Mouse (Mus musculus): ENCODE data around the gene Adm. TPM values are rescaled to one million over a fixed set of nuclear protein-coding genes. Genes with fewer than 3 reads are reported as not detected.
"Not testable (repeated sequence)": the region's sequence is repeated elsewhere in the genome, so short reads cannot be mapped to it uniquely, and the experiment has no call there.

The Adm gene
- polyA plus RNA-seq, 1 experiment from 2014 or later, result 7.1 TPM

DNA sequence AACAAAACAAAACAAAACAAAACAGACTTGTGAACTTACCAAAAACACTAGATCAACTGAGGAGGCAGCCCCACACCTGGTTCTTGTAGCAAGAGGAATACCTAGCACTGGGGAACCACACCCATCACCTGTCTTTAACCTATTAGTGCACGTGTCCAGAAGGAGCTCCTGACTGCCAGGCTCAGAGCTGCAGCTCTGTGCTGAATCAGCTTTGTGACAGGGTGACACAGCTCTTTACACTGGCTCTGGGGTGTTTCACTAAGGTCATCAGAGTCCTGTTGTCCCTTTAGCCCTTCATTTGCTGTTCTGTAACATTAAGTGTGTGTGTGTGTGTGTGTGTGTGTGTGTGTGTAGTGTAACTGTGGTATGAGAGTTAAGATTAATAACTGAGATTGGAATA lies 9.1 kb downstream of the Adm start:
- H3K27ac ChIP-seq (replicated peaks), result no peak overlapping the region
- no peak for DNase-seq (ENCODE audit: low spot score)
- WGBS, result 56% methylated on average over 1 of the region's 1 CpGs
- H3K27me3 ChIP-seq (ENCODE audit: low read depth, poor library complexity, severe bottlenecking), result peaks cover 17% of the 10 kb centered on the region
- no peaks in the 10 kb centered on the region for H3K9me3 ChIP-seq (replicated peaks)
- H3K4me3 ChIP-seq, result no peak overlapping the region
- peaks cover 18% of the 10 kb centered on the region for H3K4me1 ChIP-seq
- H3K36me3 ChIP-seq, result no peaks in the 10 kb centered on the region

DNA sequence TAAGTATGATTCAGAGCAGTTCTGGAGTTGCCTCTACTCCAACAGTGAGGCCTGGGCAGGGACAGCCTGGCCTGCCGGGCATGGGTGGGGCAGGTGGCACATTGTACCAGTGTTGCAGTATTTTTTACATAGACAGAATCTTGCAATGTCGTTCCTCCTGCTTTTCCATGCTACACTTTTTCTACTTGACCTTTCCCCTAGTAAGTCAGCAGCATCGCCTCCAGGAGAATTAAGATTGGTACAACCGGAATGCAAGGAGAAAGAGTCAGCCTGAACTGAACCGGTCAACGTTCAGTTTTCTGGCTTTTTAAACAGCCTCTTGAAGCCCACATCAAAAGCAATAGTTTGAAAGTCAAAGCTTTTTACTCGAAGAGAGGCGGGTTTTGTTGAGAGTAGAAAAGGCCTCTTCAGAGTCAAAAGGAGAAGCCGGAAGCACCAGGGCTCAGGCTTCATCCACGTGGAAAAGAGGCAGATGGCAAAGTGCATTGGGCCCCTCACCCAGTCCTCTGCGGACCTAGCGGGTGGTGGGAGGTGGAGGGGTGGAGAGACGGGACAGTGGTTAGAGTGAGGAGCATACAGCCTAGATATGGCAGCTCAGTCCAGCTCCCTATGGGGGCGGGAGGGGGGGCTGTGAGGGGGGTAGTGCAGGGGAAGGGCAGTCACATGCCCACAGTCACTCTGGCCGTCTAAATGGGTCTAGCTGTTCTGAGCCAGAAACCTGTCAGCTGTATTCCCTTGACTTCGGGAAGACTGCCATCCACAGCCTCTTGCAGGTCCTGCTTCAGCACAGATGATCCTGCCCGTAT lies 11.0 kb downstream of the Adm start:
- Histone ChIP-seq H3K9me3 (replicated peaks) (no peaks in the 10 kb centered on the region), H3K4me3 (no peak overlapping the region), H3K4me1 (peaks cover 23% of the 10 kb centered on the region), H3K27me3 (ENCODE audit: low read depth, poor library complexity, severe bottlenecking) (peaks cover 3% of the 10 kb centered on the region; the same call in 1 of the 2 replicates), H3K36me3 (no peaks in the 10 kb centered on the region), H3K27ac (replicated peaks) (peak overlapping the region; percentile 69)
- WGBS, result 44% methylated on average over 17 of the region's 17 CpGs
- DNase-seq (ENCODE audit: low spot score), result peak; percentile 41

DNA sequence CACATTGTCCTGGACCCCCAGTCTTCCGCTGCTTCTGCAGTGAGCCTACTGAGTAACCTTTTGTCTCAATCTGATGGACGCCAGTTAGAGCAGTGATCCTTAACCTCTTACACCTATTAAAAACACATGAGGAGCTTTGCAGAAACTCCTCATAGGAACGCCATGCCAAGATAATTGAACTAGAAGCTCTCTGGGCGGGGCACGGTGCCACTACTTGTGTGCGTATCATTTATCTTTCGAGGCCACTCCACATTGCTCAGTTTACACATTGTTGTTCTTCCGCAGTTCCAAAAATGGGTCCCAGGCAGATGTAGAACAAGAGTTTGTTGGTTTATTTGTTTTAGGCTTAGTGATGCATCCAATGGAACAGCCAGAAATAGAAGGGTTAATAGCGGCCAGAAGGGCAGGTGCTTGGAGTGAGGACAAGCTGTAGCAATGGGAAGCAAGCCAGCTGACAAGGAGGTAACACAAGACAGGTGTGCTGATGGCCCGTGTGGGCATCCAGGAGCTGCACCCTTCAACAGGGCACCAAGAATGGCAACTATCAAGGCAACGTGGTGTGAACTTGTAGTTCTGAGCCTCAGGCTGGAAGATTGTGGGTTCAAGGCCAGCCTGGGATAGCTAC lies 11.9 kb downstream of the Adm start:
- WGBS, result 84% methylated on average over 11 of the region's 11 CpGs
- Histone ChIP-seq H3K4me3 (no peak overlapping the region), H3K9me3 (replicated peaks) (no peaks in the 10 kb centered on the region), H3K27ac (replicated peaks) (0 out of 2 replicates have a peak overlapping the region, but pooled peaks have one; percentile 69), H3K27me3 (ENCODE audit: low read depth, poor library complexity, severe bottlenecking) (peaks cover 3% of the 10 kb centered on the region; the same call in 1 of the 2 replicates), H3K36me3 (no peaks in the 10 kb centered on the region), H3K4me1 (peaks cover 23% of the 10 kb centered on the region)
- no peak for DNase-seq (ENCODE audit: low spot score)

DNA sequence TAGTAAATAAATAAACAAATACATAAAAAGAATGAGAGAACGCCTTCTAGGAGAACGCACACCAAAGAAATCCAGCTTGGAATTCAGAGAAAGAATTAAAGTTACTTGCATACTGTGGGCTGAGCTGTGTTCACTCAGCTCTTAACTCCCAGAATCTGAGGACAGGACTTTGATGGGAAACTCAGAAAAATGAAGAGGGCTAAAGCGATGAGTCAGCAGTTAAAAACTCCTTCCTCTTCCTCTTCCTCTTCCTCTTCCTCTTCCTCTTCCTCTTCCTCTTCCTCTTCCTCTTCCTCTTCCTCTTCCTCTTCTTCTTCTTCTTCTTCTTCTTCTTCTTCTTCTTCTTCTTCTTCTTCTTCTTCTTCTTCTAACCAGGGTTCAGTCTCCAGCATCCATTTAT lies 12.5 kb downstream of the Adm start:
- DNase-seq (ENCODE audit: low spot score); H3K27ac ChIP-seq (replicated peaks); H3K9me3 ChIP-seq (replicated peaks); H3K4me3 ChIP-seq; H3K36me3 ChIP-seq; H3K27me3 ChIP-seq (ENCODE audit: low read depth, poor library complexity, severe bottlenecking): not testable (repeated sequence)
- H3K4me1 ChIP-seq, result peaks cover 25% of the 10 kb centered on the region
- 94% methylated on average over 3 of the region's 3 CpGs for WGBS

DNA sequence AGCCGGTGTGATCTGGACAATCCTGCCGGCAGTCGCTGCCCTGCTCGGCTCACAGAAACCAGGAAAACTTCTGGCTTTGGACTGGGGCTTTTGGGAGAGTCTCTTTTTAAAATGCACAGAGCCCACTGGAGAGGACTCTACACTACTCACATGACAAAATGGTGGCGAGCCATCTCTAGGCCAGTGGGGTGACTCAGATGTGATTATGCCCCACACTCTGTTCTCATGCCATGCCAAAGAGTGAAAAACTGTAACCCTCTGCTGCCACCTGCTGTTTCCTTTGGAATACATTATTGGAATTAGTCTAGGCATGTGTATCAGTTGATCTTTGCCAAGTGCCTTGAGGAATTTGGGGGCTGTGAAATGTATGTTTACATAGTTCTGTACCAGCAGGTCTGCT lies 17.9 kb downstream of the Adm start:
- peaks cover 7% of the 10 kb centered on the region; the same call in 1 of the 2 replicates for H3K9me3 ChIP-seq (replicated peaks)
- peak; percentile 42 for DNase-seq (ENCODE audit: low spot score)
- WGBS, result 86% methylated on average over 5 of the region's 5 CpGs

DNA sequence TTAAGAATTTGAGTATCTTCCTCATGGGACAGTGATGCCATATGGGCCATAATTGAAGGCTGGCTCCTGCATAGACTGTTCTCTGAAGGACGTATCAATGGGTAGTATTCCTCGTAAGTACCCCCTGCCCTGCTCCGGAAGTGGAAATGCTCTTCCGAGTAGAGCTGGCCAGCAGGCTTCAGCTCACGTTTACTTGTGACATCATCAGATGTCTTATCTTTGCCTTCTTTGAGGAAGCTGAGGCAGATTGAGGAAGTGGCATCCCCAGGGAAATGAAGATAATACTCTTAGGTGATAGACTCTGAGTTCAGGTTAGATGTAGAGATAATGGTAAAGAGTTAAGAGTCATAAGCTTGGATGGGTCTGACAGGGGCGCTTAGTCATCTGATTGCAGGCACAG lies 18.4 kb downstream of the Adm start:
- Histone ChIP-seq H3K9me3 (replicated peaks) (peaks cover 7% of the 10 kb centered on the region; the same call in 1 of the 2 replicates), H3K27me3 (ENCODE audit: low read depth, poor library complexity, severe bottlenecking) (0 out of 2 replicates have a peak, but pooled peaks cover 4% of the 10 kb centered on the region), H3K36me3 (no peaks in the 10 kb centered on the region), H3K4me3 (no peak overlapping the region), H3K4me1 (peaks cover 12% of the 10 kb centered on the region), H3K27ac (replicated peaks) (no peak overlapping the region)
- WGBS, result 85% methylated on average over 6 of the region's 6 CpGs
- DNase-seq (ENCODE audit: low spot score), result no peak

More for the DNA sequence above, 17.9 kb downstream of the Adm start:
- H3K4me3 ChIP-seq, result no peak overlapping the region
- no peaks in the 10 kb centered on the region for H3K36me3 ChIP-seq
- peaks cover 12% of the 10 kb centered on the region for H3K4me1 ChIP-seq
- H3K27ac ChIP-seq (replicated peaks), result no peak overlapping the region
- H3K27me3 ChIP-seq (ENCODE audit: low read depth, poor library complexity, severe bottlenecking), result 0 out of 2 replicates have a peak, but pooled peaks cover 4% of the 10 kb centered on the region

DNA sequence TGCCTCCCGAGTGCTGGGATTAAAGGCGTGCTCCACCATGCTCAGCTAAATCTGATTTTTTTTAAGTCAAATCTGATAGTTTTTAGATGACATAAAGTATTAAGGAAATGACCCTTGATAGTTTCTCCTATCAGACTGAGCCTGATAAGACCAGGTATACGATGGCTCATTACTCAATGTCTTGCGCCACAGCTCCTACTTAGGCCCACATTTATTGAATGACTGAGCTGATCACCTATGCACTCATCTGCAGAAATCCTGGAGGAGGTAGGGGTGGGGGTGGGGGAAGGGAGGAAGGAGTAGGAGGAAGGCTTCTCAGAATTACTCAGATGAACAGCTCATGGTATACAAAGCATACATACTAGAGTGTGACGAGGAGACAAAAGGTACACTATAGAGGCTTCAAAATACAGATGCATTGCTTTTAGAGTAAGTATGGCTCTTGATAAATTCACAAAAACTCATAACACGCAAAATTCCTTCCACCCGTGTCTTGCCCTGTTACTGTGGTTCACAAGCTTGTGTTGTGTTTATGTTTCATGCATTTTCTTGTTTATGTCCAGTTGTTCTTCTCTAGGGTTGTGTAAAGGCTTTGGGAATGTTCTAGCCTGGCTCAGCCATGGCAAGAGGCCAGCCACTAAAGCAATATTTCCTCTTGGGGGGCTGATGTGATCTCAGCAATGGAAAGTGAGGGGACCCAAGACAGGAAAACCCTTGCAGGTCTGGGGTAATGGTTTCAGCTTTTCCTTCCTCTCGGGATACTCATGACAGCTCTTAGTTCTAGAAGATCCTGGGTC lies 19.3 kb downstream of the Adm start:
- WGBS, result 89% methylated on average over 8 of the region's 8 CpGs
- Histone ChIP-seq H3K9me3 (replicated peaks) (peaks cover 7% of the 10 kb centered on the region; the same call in 1 of the 2 replicates), H3K4me3 (no peak overlapping the region), H3K4me1 (peaks cover 12% of the 10 kb centered on the region), H3K27me3 (ENCODE audit: low read depth, poor library complexity, severe bottlenecking) (0 out of 2 replicates have a peak, but pooled peaks cover 4% of the 10 kb centered on the region), H3K27ac (replicated peaks) (no peak overlapping the region), H3K36me3 (no peaks in the 10 kb centered on the region)
- DNase-seq (ENCODE audit: low spot score), result no peak

DNA sequence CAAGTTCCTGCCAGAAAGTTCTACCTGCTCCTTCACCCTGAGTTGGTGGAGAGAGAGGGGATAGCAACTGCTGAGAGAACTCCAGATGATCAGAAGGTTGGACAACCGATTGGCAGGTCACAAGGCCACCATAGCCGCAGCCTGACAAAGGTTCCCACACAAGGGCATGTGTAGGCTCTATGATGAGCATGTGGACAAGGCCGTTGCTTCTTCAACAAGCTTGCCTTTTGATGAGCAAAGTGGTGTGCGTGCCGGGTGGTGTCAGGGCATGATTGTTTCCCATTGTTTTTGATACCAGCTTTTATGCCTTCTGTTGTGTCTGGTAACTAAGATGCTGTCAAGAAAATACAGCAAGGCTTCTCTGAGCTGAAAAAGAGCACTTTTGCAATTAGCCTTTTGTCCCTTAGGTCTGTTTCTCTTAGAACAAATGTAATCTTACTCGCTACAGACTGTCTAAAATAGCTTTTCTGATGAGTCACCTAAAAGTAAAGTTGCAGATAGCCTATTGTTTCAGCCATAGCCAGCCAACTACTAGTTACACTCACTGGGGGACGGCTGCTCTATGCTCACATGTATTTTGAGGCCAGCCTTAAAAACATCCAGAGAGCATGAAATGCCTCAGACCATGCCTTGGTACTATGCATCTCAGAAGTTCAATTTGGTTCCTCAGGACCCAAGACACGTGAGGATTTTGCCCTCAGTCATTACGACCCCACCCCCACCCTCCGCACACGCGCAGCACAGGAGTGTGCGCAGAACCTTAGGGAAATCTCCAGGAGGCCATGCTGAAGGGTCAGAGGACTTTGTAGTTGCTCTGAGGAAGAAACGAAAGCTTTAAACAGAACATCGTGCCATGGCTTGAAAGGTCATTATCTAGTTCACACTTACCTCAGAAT lies 20.3 kb downstream of the Adm start:
- Histone ChIP-seq H3K9me3 (replicated peaks) (peaks cover 7% of the 10 kb centered on the region; the same call in 1 of the 2 replicates), H3K36me3 (no peaks in the 10 kb centered on the region), H3K27me3 (ENCODE audit: low read depth, poor library complexity, severe bottlenecking) (0 out of 2 replicates have a peak, but pooled peaks cover 4% of the 10 kb centered on the region), H3K4me3 (no peak overlapping the region), H3K4me1 (peaks cover 8% of the 10 kb centered on the region), H3K27ac (replicated peaks) (no peak overlapping the region)
- DNase-seq (ENCODE audit: low spot score), result no peak
- WGBS, result 88% methylated on average over 15 of the region's 15 CpGs

DNA sequence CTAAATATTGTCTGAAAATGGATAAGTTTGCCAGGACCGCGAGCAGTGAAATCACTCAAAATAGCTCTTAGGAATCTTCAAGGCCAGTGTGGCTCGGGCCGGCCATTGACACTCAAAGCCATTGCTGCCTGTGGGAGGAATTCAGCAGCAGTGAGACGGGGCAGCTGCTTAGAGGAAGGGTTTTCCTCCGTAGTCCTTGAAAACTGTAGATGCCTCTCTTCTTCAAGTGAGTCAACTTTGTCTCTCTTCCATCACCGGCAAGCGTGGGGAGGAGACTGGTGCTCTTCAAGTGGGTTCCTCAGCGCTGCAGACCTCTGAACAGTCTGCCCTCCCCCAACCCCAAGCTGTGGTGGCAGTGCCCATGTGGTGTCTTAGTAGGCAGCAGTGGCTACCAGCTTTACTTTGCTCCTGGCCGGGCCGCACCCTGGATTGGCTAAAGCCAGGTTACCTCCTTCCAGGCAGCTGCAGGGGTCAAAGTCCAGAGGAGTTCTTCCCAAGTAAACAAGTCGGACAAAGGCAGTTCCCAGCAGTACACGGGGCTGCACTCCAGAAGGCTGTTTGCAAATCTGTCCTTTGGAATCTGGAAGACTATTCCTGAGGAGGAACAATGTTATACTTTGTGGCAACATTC lies 21.1 kb downstream of the Adm start:
- Histone ChIP-seq H3K27me3 (ENCODE audit: low read depth, poor library complexity, severe bottlenecking) (0 out of 2 replicates have a peak, but pooled peaks cover 4% of the 10 kb centered on the region), H3K4me1 (peaks cover 8% of the 10 kb centered on the region), H3K9me3 (replicated peaks) (peaks cover 7% of the 10 kb centered on the region; the same call in 1 of the 2 replicates), H3K4me3 (no peak overlapping the region), H3K36me3 (no peaks in the 10 kb centered on the region), H3K27ac (replicated peaks) (no peak overlapping the region; the same call in 1 of the 2 replicates)
- no peak for DNase-seq (ENCODE audit: low spot score)
- WGBS, result 80% methylated on average over 13 of the region's 13 CpGs

DNA sequence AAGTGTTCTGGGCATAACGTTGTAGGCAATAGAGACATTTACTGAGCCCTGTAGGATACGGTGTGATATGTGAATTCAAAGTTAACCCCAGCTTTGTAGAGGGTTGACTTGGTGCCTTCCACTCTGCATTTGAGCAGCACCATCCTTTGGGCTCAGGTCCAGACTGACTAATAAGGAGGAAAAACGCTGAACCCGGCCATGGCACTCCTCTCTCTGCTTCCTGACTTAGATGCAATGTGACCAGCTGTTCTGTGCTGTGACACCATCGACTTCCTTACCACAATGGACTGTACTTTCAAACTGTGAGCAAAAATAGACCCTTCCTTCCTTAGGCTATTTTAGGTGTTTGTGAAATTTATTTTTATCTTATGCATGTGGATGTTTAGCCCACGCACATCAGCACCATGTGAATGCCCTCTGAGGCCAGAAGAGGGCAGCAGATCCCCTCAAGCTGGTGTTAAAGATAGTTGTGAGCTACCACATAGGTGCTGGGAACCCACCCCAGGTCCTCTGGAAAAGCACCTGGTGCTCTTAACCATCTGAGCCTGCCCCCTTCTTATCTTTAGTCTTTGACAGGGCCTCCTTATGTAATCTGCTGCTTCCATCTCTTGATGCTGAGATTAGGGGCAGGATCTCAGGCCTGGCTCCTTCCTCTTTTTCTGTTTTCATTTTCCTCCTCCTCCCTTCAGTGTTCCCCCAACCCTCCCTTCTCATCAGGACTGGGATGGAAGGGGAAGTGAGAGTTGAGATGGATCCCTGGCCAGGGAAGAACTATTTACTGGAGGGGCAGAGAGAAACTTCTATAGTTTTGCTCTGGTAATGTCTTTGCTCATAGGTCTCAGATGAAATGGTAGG lies 21.9 kb downstream of the Adm start:
- DNase-seq (ENCODE audit: low spot score), result no peak
- WGBS, result 88% methylated on average over 6 of the region's 6 CpGs

More for the DNA sequence above, 21.9 kb downstream of the Adm start:
- 0 out of 2 replicates have a peak, but pooled peaks cover 4% of the 10 kb centered on the region for H3K27me3 ChIP-seq (ENCODE audit: low read depth, poor library complexity, severe bottlenecking)
- no peak overlapping the region for H3K27ac ChIP-seq (replicated peaks)
- H3K9me3 ChIP-seq (replicated peaks), result peaks cover 7% of the 10 kb centered on the region; the same call in 1 of the 2 replicates
- H3K4me1 ChIP-seq, result peaks cover 8% of the 10 kb centered on the region
- H3K4me3 ChIP-seq, result no peak overlapping the region
- H3K36me3 ChIP-seq, result no peaks in the 10 kb centered on the region

All from midbrain, embryonic 10.5 days (tissue).